Mouse (Mus musculus) liver, postnatal 0 days (tissue): ENCODE measurements around the gene Tecpr2.

Experiments used
- CTCF ChIP-seq: sonication (generic); IDR thresholded peaks from 2 replicates; pipeline ENCODE4 v1.5.1; 2016; ENCODE audit warnings: antibody characterized with exemption, low read depth
- EP300 ChIP-seq: IDR thresholded peaks from 2 replicates; pipeline ENCODE4 v1.6.1; 2016; ENCODE audit warnings: antibody characterized with exemption, low read depth, mild to moderate bottlenecking

- TF ChIP-seq CTCF (no peak), EP300 (no peak)
These were observed 25.1 kb upstream of the Tecpr2 start for GRCm38 (mm10) chr12:110864008-110864407.
